Mouse (Mus musculus): Measurements from ENCODE around the gene Olfr920. TPM values are rescaled to one million over a fixed set of nuclear protein-coding genes. Genes with fewer than 3 reads are reported as not detected.

Olfr920 gene
- polyA plus RNA-seq (2016; fragmentation: Nextera tagmentation; extraction: Ambion mirVana), result not detected in 2 replicates

GRCm38 (mm10) chr9:38751999-38752398, at the start of gene Olfr920:
Gene Olfr920 (plus strand): TSS chr9:38752299.
- ATAC-seq (ENCODE audit: insufficient number of reproducible peaks, insufficient read depth, low FRiP score, low TSS enrichment, low read depth), result no peak
- no peaks in the 10 kb centered on the region for H3K36me3 ChIP-seq
- H3K9ac ChIP-seq (replicated peaks), result no peak within 1 kb of the TSS
- H3K27me3 ChIP-seq, result no peaks in the 10 kb centered on the region
- no peaks in the 10 kb centered on the region for H3K4me1 ChIP-seq (replicated peaks)
- H3K27ac ChIP-seq, result no peak within 1 kb of the TSS
- no peaks in the 10 kb centered on the region for H3K9me3 ChIP-seq
- no peak within 1 kb of the TSS for H3K4me3 ChIP-seq (replicated peaks)
- H3K4me2 ChIP-seq, result no peak within 1 kb of the TSS
- WGBS, result 86% methylated on average over 1 of the region's 1 CpGs

- no peaks in the 10 kb centered on the region for H3K9me3 ChIP-seq
- H3K4me1 ChIP-seq (replicated peaks), result peaks cover 9% of the 10 kb centered on the region
- H3K36me3 ChIP-seq, result no peaks in the 10 kb centered on the region
- peak within 1 kb of the TSS; percentile 72 for H3K4me2 ChIP-seq
- H3K9ac ChIP-seq (replicated peaks), result peak within 1 kb of the TSS; percentile 54
- H3K27me3 ChIP-seq, result no peaks in the 10 kb centered on the region
- peak within 1 kb of the TSS; percentile 52 for H3K4me3 ChIP-seq (replicated peaks)
- H3K27ac ChIP-seq, result peak within 1 kb of the TSS; percentile 66; the same call in 1 of the 2 replicates
- peak; percentile 69; the same call in 1 of the 2 replicates for ATAC-seq (ENCODE audit: insufficient number of reproducible peaks, insufficient read depth, low FRiP score, low TSS enrichment, low read depth)
- 2% methylated on average over 4 of the region's 4 CpGs for WGBS
Observed at GRCm38 (mm10) chr9:38718102-38718501, 34.0 kb upstream of the Olfr920 start, which contains the start of gene Vwa5a. Gene Vwa5a (plus strand): TSS chr9:38718268.

DNA sequence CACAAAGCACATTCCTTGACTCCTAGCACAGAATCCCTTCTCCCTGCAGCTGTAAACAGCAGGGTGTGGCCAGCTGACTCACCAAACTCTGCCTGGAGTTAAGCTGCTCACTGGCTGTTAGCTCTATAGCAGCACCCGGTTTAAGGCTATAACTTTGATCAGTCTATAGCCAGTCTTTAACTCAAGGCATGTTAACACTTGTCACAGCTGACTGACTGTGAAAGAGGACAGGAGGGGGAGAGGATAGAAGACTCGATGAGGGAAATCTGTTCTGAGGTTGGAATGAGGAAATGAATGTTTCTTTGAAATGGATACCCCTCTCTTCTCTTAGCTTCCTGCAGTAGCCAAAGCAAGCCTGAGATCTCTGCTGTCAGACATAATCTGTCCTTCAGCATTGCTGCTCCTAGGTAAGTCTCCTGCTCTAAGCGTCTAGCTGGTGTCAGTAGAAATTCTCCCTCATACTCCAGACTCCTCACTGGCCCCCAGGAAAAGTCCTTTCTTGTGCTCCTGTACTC, 33.1 kb upstream of the Olfr920 start:
- no peaks in the 10 kb centered on the region for H3K9me3 ChIP-seq
- no peak overlapping the region for H3K27ac ChIP-seq
- peak overlapping the region; percentile 72 for H3K4me2 ChIP-seq
- H3K36me3 ChIP-seq, result 0 out of 2 replicates have a peak, but pooled peaks cover 5% of the 10 kb centered on the region
- peaks cover 9% of the 10 kb centered on the region for H3K4me1 ChIP-seq (replicated peaks)
- peak overlapping the region; percentile 52 for H3K4me3 ChIP-seq (replicated peaks)
- WGBS, result 8% methylated on average over 3 of the region's 3 CpGs
- H3K27me3 ChIP-seq, result no peaks in the 10 kb centered on the region
- ATAC-seq (ENCODE audit: insufficient number of reproducible peaks, insufficient read depth, low FRiP score, low TSS enrichment, low read depth), result peak; percentile 69; the same call in 1 of the 2 replicates
- H3K9ac ChIP-seq (replicated peaks), result peak overlapping the region; percentile 54

DNA sequence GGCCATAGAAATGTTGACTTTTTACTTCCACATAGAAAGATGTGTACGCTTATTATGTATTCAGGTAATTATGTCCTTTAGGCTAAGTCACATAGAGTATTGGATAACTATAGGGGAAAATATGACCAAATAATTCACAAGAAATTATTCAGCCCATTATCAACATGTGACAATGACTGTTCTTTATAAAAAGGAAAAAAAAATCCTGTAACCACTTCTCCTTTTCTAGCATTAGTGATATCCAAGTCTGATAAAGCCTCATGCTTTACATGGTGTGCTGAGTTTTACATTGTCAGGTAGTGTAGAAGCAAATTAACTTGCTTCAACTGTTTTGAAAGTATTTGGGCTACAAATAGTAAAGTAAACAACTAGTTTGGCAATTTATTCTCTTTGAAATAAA, 28.1 kb upstream of the Olfr920 start:
- Histone ChIP-seq H3K9me3 (no peaks in the 10 kb centered on the region), H3K4me2 (no peak overlapping the region), H3K9ac (replicated peaks) (no peak overlapping the region), H3K4me3 (replicated peaks) (no peak overlapping the region), H3K36me3 (peaks cover 27% of the 10 kb centered on the region; the same call in 1 of the 2 replicates), H3K27ac (no peak overlapping the region), H3K27me3 (no peaks in the 10 kb centered on the region), H3K4me1 (replicated peaks) (peaks cover 6% of the 10 kb centered on the region)
- no peak for ATAC-seq (ENCODE audit: insufficient number of reproducible peaks, insufficient read depth, low FRiP score, low TSS enrichment, low read depth)
- 97% methylated on average over 1 of the region's 1 CpGs for WGBS

DNA sequence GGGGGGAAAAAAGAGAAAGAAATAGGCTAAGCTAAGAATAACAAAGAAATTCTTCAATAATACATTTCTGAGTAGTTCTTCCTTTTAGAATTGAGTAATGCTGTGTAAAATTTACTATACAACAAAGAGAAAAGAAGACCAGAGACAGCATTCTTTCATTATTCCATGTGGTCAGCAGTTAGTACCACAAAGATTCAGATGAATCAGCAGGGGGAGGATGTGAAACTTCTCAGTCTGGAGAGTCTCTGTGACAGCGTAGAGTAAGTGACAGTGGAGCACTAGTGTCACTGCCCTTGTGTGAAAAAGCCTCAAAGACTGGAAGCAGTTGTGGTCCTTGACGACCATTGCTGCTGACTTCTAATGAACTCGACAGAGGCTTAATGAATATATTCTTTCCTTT, 23.9 kb upstream of the Olfr920 start:
- Histone ChIP-seq H3K4me2 (no peak overlapping the region), H3K27ac (no peak overlapping the region), H3K36me3 (peaks cover 29% of the 10 kb centered on the region; the same call in 1 of the 2 replicates), H3K4me3 (replicated peaks) (no peak overlapping the region), H3K27me3 (no peaks in the 10 kb centered on the region), H3K9me3 (no peaks in the 10 kb centered on the region), H3K9ac (replicated peaks) (no peak overlapping the region), H3K4me1 (replicated peaks) (no peaks in the 10 kb centered on the region)
- 78% methylated on average over 3 of the region's 3 CpGs for WGBS
- ATAC-seq (ENCODE audit: insufficient number of reproducible peaks, insufficient read depth, low FRiP score, low TSS enrichment, low read depth), result no peak

- Histone ChIP-seq H3K4me1 (replicated peaks) (no peaks in the 10 kb centered on the region), H3K4me3 (replicated peaks) (no peak overlapping the region), H3K9me3 (no peaks in the 10 kb centered on the region), H3K36me3 (no peaks in the 10 kb centered on the region), H3K27me3 (no peaks in the 10 kb centered on the region), H3K27ac (no peak overlapping the region), H3K9ac (replicated peaks) (no peak overlapping the region), H3K4me2 (no peak overlapping the region)
- ATAC-seq (ENCODE audit: insufficient number of reproducible peaks, insufficient read depth, low FRiP score, low TSS enrichment, low read depth), result no peak
- 89% methylated on average over 1 of the region's 1 CpGs for WGBS
Observed at GRCm38 (mm10) chr9:38741408-38741807, 10.7 kb upstream of the Olfr920 start.

DNA sequence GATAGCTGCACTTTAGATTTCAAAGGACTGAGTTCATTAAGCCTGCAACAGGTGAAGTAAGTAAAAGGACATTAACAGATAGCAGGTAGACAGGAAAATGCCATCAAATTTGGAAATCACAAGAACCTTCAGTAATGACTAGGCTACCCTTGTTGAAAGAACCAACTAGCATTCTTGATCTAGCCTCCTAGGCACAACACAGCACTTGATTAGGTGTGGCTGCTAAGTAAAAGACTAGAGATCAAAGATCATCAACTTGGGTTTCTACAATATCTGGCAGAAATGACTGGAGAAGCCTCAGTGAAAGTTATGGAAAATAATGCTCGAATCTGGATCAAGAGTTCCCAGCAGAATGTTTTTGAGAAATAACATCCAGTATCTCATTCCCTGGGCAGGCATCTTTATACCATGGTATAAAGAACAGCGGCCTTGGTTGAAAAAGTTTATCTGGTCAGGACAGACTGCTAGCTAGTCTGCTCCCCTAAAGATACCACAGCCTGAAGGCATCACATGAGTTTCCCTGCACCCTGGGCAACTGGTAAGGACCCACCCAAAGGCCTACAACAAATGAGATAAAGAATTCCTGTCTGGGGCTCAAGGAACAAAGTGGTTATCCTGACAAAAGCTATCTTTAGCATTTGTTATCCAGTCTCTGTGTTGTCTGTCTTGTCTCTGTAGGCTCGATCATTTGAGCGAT, 7.3 kb upstream of the Olfr920 start:
- Histone ChIP-seq H3K36me3 (no peaks in the 10 kb centered on the region), H3K9ac (replicated peaks) (no peak overlapping the region), H3K9me3 (no peaks in the 10 kb centered on the region), H3K4me3 (replicated peaks) (no peak overlapping the region), H3K27ac (no peak overlapping the region), H3K27me3 (no peaks in the 10 kb centered on the region), H3K4me2 (no peak overlapping the region), H3K4me1 (replicated peaks) (no peaks in the 10 kb centered on the region)
- 87% methylated on average over 4 of the region's 4 CpGs for WGBS
- ATAC-seq (ENCODE audit: insufficient number of reproducible peaks, insufficient read depth, low FRiP score, low TSS enrichment, low read depth), result no peak

GRCm38 (mm10) chr9:38772768-38773167, 20.7 kb downstream of the Olfr920 start, which contains the start of gene Olfr921:
Gene Olfr921 (plus strand): TSS chr9:38773068.
- no peak within 1 kb of the TSS for H3K9ac ChIP-seq (replicated peaks)
- ATAC-seq (ENCODE audit: insufficient number of reproducible peaks, insufficient read depth, low FRiP score, low TSS enrichment, low read depth), result no peak

DNA sequence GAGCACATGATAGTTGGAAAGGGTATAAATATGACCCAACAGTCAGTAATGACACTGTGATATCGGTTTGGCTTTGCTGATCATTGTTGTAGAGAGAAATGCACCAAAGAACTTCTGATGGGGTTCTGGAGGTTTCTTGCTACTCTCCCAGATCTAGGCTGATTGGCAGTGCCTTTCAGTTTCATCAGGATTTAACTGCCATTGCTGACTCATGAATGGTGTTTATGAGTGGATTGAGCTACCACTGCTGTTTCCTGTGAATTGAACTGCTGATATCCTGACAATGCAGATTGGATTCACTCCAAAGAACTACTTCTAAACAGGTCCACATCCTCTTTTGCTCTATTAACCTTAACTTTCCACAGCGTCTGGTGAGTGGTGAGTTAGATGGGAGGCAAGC, 40.6 kb downstream of the Olfr920 start:
- ATAC-seq (ENCODE audit: insufficient number of reproducible peaks, insufficient read depth, low FRiP score, low TSS enrichment, low read depth), result no peak
- H3K9me3 ChIP-seq, result no peaks in the 10 kb centered on the region
- H3K27me3 ChIP-seq, result no peaks in the 10 kb centered on the region
- H3K4me1 ChIP-seq (replicated peaks), result no peaks in the 10 kb centered on the region
- no peak overlapping the region for H3K4me3 ChIP-seq (replicated peaks)
- H3K36me3 ChIP-seq, result no peaks in the 10 kb centered on the region
- H3K9ac ChIP-seq (replicated peaks), result no peak overlapping the region
- WGBS, result 87% methylated on average over 2 of the region's 2 CpGs
- no peak overlapping the region for H3K4me2 ChIP-seq
- no peak overlapping the region for H3K27ac ChIP-seq

More at GRCm38 (mm10) chr9:38772768-38773167, 20.7 kb downstream of the Olfr920 start, which contains the start of gene Olfr921:
- Histone ChIP-seq H3K27ac (no peak within 1 kb of the TSS), H3K36me3 (no peaks in the 10 kb centered on the region), H3K4me3 (replicated peaks) (no peak within 1 kb of the TSS), H3K4me2 (no peak within 1 kb of the TSS), H3K9me3 (no peaks in the 10 kb centered on the region), H3K4me1 (replicated peaks) (no peaks in the 10 kb centered on the region), H3K27me3 (no peaks in the 10 kb centered on the region)

- Histone ChIP-seq H3K4me2 (no peak overlapping the region), H3K36me3 (no peaks in the 10 kb centered on the region), H3K27me3 (no peaks in the 10 kb centered on the region), H3K9me3 (no peaks in the 10 kb centered on the region), H3K27ac (no peak overlapping the region), H3K4me3 (replicated peaks) (no peak overlapping the region), H3K9ac (replicated peaks) (no peak overlapping the region), H3K4me1 (replicated peaks) (no peaks in the 10 kb centered on the region)
- no peak for ATAC-seq (ENCODE audit: insufficient number of reproducible peaks, insufficient read depth, low FRiP score, low TSS enrichment, low read depth)
Observed at GRCm38 (mm10) chr9:38805696-38806095, 53.6 kb downstream of the Olfr920 start.

Measured in limb, embryonic 12.5 days (tissue).